In genomic region chr12:114996817-114997216, GRCm38 (mm10) we compare ENCODE assay signal across 23 mouse cellular contexts.
DNase-seq lines count a peak whose midpoint lies in the region; ATAC-seq lines count a peak whose summit lies in the region.
"Had no signal": no experiment of that assay in that cellular context is flagged by ENCODE, and none has a peak within 500 bp of the region (broad histone marks: within the 10 kb centered on the region; RNA-seq: fewer than 3 reads in every experiment).

No protein-coding gene starts in this region.

- H3K4me3 ChIP-seq in forebrain, embryonic 13.5 days = no peak overlapping the region
- H3K4me3 ChIP-seq in hindbrain, embryonic 16.5 days (ENCODE audit: low read length) = no peak overlapping the region
- H3K4me3 ChIP-seq: embryonic facial prominence, embryonic 10.5 days; hindbrain, embryonic 10.5 days; layer of hippocampus, adult 2 months; lung, embryonic 15.5 days had no signal

- H3K9me3 ChIP-seq in forebrain, embryonic 13.5 days (replicated peaks) = peaks cover 23% of the 10 kb centered on the region
- peaks cover 12% of the 10 kb centered on the region for H3K9me3 ChIP-seq in hindbrain, embryonic 16.5 days (ENCODE audit: control insufficient read depth, low read length)
- H3K9me3 ChIP-seq: lung, embryonic 15.5 days had no signal

- no peak overlapping the region for H3K9ac ChIP-seq in forebrain, embryonic 13.5 days
- no peak overlapping the region for H3K9ac ChIP-seq in hindbrain, embryonic 16.5 days (ENCODE audit: low read depth, low read length)
- H3K9ac ChIP-seq: lung, embryonic 15.5 days had no signal

- no peaks in the 10 kb centered on the region for H3K36me3 ChIP-seq in forebrain, embryonic 13.5 days (ENCODE audit: poor library complexity, severe bottlenecking)
- H3K36me3 ChIP-seq in hindbrain, embryonic 16.5 days (ENCODE audit: control insufficient read depth, insufficient read depth, low read length) = no peaks in the 10 kb centered on the region
- H3K36me3 ChIP-seq: embryonic facial prominence, embryonic 10.5 days; hindbrain, embryonic 10.5 days; lung, embryonic 15.5 days had no signal

- no peak overlapping the region for H3K27ac ChIP-seq in forebrain, embryonic 13.5 days
- H3K27ac ChIP-seq in hindbrain, embryonic 16.5 days (ENCODE audit: low read depth, low read length) = no peak overlapping the region
- H3K27ac ChIP-seq: embryonic facial prominence, embryonic 10.5 days; hindbrain, embryonic 10.5 days; kidney, postnatal 0 days; layer of hippocampus, adult 2 months; lung, embryonic 15.5 days had no signal

- no peaks in the 10 kb centered on the region for H3K27me3 ChIP-seq in forebrain, embryonic 13.5 days
- no peaks in the 10 kb centered on the region for H3K27me3 ChIP-seq in hindbrain, embryonic 16.5 days (replicated peaks; ENCODE audit: control insufficient read depth, insufficient read depth, low read length)
- H3K27me3 ChIP-seq: lung, embryonic 15.5 days; Patski had no signal

- ATAC-seq in megakaryocyte, adult 5-6 weeks (ENCODE audit: poor library complexity, severe bottlenecking) = peak; percentile 79
- no peak for ATAC-seq in forebrain, embryonic 13.5 days
- ATAC-seq in hindbrain, embryonic 16.5 days = no peak
- ATAC-seq: forebrain, embryonic 16.5 days; intestine, embryonic 16.5 days; Patski had no signal

- H3K4me1 ChIP-seq in forebrain, embryonic 13.5 days = no peaks in the 10 kb centered on the region
- no peaks in the 10 kb centered on the region for H3K4me1 ChIP-seq in hindbrain, embryonic 16.5 days (ENCODE audit: control insufficient read depth, insufficient read depth, low read depth, low read length)
- H3K4me1 ChIP-seq: embryonic facial prominence, embryonic 10.5 days; hindbrain, embryonic 10.5 days; lung, embryonic 15.5 days had no signal

- H3K4me2 ChIP-seq in forebrain, embryonic 13.5 days = no peak overlapping the region
- no peak overlapping the region for H3K4me2 ChIP-seq in hindbrain, embryonic 16.5 days (ENCODE audit: low read length)
- H3K4me2 ChIP-seq: lung, embryonic 15.5 days had no signal

- DNase-seq in adrenal gland, postnatal 36 days = peak; percentile 0 to 10
- no peak for DNase-seq in adrenal gland, adult 18-20 months (ENCODE audit: low spot score in 2 of 2)
- peak; percentile 17 for DNase-seq in R1 (ENCODE audit: low read depth, low spot score)
- DNase-seq in thymus, postnatal 25 days = peak; percentile 56
- DNase-seq in urinary bladder, postnatal 14 days (ENCODE audit: low spot score) = no peak
- DNase-seq: adrenal gland, adult 2 months; cerebellum, adult 11-12 months; cerebellum, postnatal 36 days; heart, adult 11 months; left cerebral cortex, postnatal 4 days; midbrain, embryonic 14.5 days; right cerebral cortex, postnatal 25 days had no signal

Comparison
In these comparisons a context has a peak if more than half of its experiments do, and no peak if none do; other contexts are left out.
1. DNase-seq: peak in adrenal gland, postnatal 36 days (2 of 2), R1 (single experiment) and thymus, postnatal 25 days (single experiment); none in adrenal gland, adult 18-20 months (0 of 2) and urinary bladder, postnatal 14 days (single experiment).